Mouse (Mus musculus) T-helper 1 cell (primary cell): Measurements from ENCODE around the gene Frrs1l.

ENCODE experiments used
- in situ Hi-C: fragments of 300-600 bp; cut with MboI, MseI; formaldehyde crosslinking; loops from one replicate; pipeline ENCODE4 v1.15.1; 2025; ENCODE audit warnings: high pct_unique_total_duplicates

Frrs1l gene

GRCm38 (mm10) chr4:56914338-56914737, 75.9 kb downstream of the Frrs1l start:
- in situ Hi-C loops: no loop called here

DNA sequence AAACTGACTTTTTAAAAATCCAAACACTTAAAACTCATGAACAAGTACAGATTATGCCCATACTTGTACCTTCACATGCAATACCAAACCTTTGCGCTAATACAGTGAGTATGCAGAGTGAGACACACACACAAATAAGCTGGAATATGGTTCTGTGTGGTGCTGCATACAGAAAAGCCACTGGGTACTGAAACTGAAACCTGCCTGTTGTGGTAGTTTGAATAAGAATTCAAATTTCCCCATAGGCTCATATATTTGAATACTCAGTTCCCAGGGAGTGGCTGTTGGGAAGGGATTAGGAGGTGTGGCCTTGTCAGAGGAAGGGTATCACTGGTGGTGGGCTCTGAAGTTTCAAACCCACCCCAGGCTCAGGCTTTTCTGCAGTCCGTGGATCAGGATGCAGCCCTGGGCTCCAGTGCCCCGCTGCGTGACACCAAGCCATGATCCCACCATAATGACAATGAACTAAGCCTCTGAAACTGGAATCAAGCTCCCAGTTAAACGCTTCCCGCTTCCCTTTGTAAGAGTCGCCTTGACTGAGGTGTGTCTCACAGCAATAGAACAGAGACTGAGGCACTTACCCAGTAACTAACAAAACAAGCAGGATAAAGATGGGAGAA, 77.7 kb downstream of the Frrs1l start:
- in situ Hi-C loops: no loop called here

DNA sequence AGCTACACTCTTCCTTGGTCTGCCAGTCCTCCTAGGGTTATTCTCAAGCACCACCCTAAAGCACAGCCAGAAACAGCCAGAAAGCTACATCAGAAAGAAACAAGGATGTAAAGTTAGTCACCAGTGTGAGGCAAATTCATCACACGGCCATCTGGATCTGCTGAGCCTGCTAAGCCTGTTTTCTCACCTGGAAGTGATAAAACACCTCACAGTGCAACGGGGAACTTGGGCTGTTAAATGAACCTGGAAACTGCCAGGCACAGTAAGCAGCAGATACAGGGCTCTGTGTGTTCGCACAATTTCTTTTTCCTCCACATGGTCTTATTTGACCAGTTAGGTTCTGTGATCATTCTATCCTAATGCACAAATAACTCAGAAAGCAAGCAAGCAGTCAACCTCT, 80.6 kb downstream of the Frrs1l start:
- in situ Hi-C loops: no loop called here

- in situ Hi-C loops: no loop called here
These were observed 82.5 kb downstream of the Frrs1l start for GRCm38 (mm10) chr4:56907671-56908070.
